Mouse (Mus musculus) liver, postnatal 0 days (tissue): ENCODE data around the gene Klhl36. TPM values are rescaled to one million over a fixed set of nuclear protein-coding genes. Genes with fewer than 3 reads are reported as not detected.

ENCODE experiments used
- ATAC-seq: fragments of 200-750 bp; cut with Nextera tagmentation; 2 replicates; pipeline ENCODE4 v1.8.0; 2017; ENCODE audit warnings: mild to moderate bottlenecking, moderate library complexity
- DNase-seq: peaks from one replicate; pipeline ENCODE4 v3.0.0-alpha.2; 2016
- H3K27ac ChIP-seq: fragments of 300-500 bp; sonication (generic); 2 replicates; pipeline ENCODE4 v1.5.1; 2014; ENCODE audit warnings: antibody characterized with exemption, moderate library complexity, mild to moderate bottlenecking, low read depth
- H3K27me3 ChIP-seq: fragments of 300-500 bp; sonication (generic); 2 replicates; pipeline ENCODE4 v1.6.1; 2014; ENCODE audit warnings: low read length, control low read depth, mixed read lengths; ENCODE audit not compliant: insufficient read depth
- H3K36me3 ChIP-seq: fragments of 300-500 bp; sonication (generic); replicated peaks from 2 replicates; pipeline ENCODE4 v1.6.1; 2014; ENCODE audit warnings: mild to moderate bottlenecking, control low read depth, low read length, moderate library complexity, mixed read lengths; ENCODE audit not compliant: insufficient read depth
- H3K4me1 ChIP-seq: fragments of 300-500 bp; sonication (generic); 2 replicates; pipeline ENCODE4 v1.6.1; 2014; ENCODE audit warnings: antibody characterized with exemption, mild to moderate bottlenecking, control low read depth; ENCODE audit not compliant: insufficient read depth
- H3K4me2 ChIP-seq: fragments of 300-500 bp; sonication (generic); 2 replicates; pipeline ENCODE4 v1.6.1; 2014; ENCODE audit warnings: low read depth, mild to moderate bottlenecking, low read length, moderate library complexity, mixed read lengths
- H3K4me3 ChIP-seq: fragments of 300-500 bp; sonication (generic); 2 replicates; pipeline ENCODE4 v1.5.1; 2014; ENCODE audit warnings: low read depth, low read length
- H3K9ac ChIP-seq: fragments of 300-500 bp; sonication (generic); replicated peaks from 2 replicates; pipeline ENCODE4 v1.6.1; 2014; ENCODE audit warnings: mild to moderate bottlenecking, moderate library complexity
- H3K9me3 ChIP-seq: fragments of 300-500 bp; sonication (generic); 2 replicates; pipeline ENCODE4 v1.6.1; 2016; ENCODE audit warnings: mild to moderate bottlenecking, control low read depth, low read length, mixed read lengths
- CTCF ChIP-seq: sonication (generic); IDR thresholded peaks from 2 replicates; pipeline ENCODE4 v1.5.1; 2016; ENCODE audit warnings: antibody characterized with exemption, low read depth
- EP300 ChIP-seq: IDR thresholded peaks from 2 replicates; pipeline ENCODE4 v1.6.1; 2016; ENCODE audit warnings: antibody characterized with exemption, low read depth, mild to moderate bottlenecking
- WGBS: fragments of 180-500 bp; shearing (Covaris S2); extraction: QIAGEN DNeasy Blood & Tissue Kit; methylation state at CpG from one replicate; pipeline ENCODE4 v1.1.7; 2014; ENCODE audit not compliant: insufficient replicate concordance; 5-methylcytosine and 5-hydroxymethylcytosine counted together
- polyA plus RNA-seq: library from polyadenylated mRNA; unstranded; fragments of >200 nt; fragmentation: Nextera tagmentation; extraction: Ambion mirVana; gene quantifications from 2 replicates; pipeline ENCODE4 v1.2.1, GENCODE M21; 2015

The Klhl36 gene
- polyA plus RNA-seq, 1 experiment from 2014 or later: 4.9 TPM

GRCm38 (mm10) chr8:119917415-119917814, 55.3 kb downstream of the Klhl36 start:
- peak overlapping the region; percentile 36 for H3K9ac ChIP-seq
- H3K4me1 ChIP-seq: peaks cover 72% of the 10 kb centered on the region
- no peak for TF ChIP-seq EP300
- no peak for TF ChIP-seq CTCF
- 62% methylated on average over 3 of the region's 3 CpGs for WGBS
- H3K36me3 ChIP-seq: no peaks in the 10 kb centered on the region; the same call in 1 of the 2 replicates
- peak overlapping the region; percentile 64 for H3K4me2 ChIP-seq
- DNase-seq (no peak), ATAC-seq (no peak)
- no peaks in the 10 kb centered on the region for H3K9me3 ChIP-seq
- peak overlapping the region; percentile 85 for H3K27ac ChIP-seq
- no peaks in the 10 kb centered on the region for H3K27me3 ChIP-seq
- peak overlapping the region; percentile 35; the same call in 1 of the 2 replicates for H3K4me3 ChIP-seq

GRCm38 (mm10) chr8:119918155-119918567, 56.1 kb downstream of the Klhl36 start:
- WGBS: 28% methylated on average over 1 of the region's 1 CpGs
- peak overlapping the region; percentile 35 for H3K4me3 ChIP-seq
- peak overlapping the region; percentile 64 for H3K4me2 ChIP-seq
- no peaks in the 10 kb centered on the region for H3K9me3 ChIP-seq
- no peaks in the 10 kb centered on the region for H3K27me3 ChIP-seq
- TF ChIP-seq EP300 (peak; percentile 89), CTCF (no peak)
- H3K4me1 ChIP-seq: peaks cover 67% of the 10 kb centered on the region
- ATAC-seq (peak; percentile 85), DNase-seq (peak; percentile 43)
- no peaks in the 10 kb centered on the region; the same call in 1 of the 2 replicates for H3K36me3 ChIP-seq
- H3K9ac ChIP-seq: peak overlapping the region; percentile 36
- H3K27ac ChIP-seq: peak overlapping the region; percentile 85

- no peak for DNase-seq
- no peaks in the 10 kb centered on the region for H3K9me3 ChIP-seq
- no peak for ATAC-seq
- TF ChIP-seq EP300 (no peak), CTCF (no peak)
- H3K4me2 ChIP-seq: no peak overlapping the region
- no peaks in the 10 kb centered on the region for H3K27me3 ChIP-seq
- peaks cover 28% of the 10 kb centered on the region for H3K4me1 ChIP-seq
- H3K9ac ChIP-seq: no peak overlapping the region
- no peak overlapping the region for H3K4me3 ChIP-seq
- H3K27ac ChIP-seq: no peak overlapping the region
- H3K36me3 ChIP-seq: no peaks in the 10 kb centered on the region; the same call in 1 of the 2 replicates
- WGBS: 80% methylated on average over 5 of the region's 5 CpGs
Observed at GRCm38 (mm10) chr8:119923259-119923658, 61.2 kb downstream of the Klhl36 start.

- Histone ChIP-seq H3K4me3 (no peak overlapping the region), H3K9ac (no peak overlapping the region), H3K4me2 (no peak overlapping the region), H3K9me3 (no peaks in the 10 kb centered on the region), H3K36me3 (no peaks in the 10 kb centered on the region), H3K27ac (no peak overlapping the region), H3K27me3 (no peaks in the 10 kb centered on the region), H3K4me1 (peaks cover 23% of the 10 kb centered on the region)
- WGBS: 90% methylated on average over 4 of the region's 4 CpGs
- ATAC-seq (no peak), DNase-seq (no peak)
- TF ChIP-seq EP300 (no peak), CTCF (no peak)
Observed at GRCm38 (mm10) chr8:119925428-119925827, 63.4 kb downstream of the Klhl36 start.

GRCm38 (mm10) chr8:119926474-119926873, 64.4 kb downstream of the Klhl36 start:
- no peaks in the 10 kb centered on the region for H3K36me3 ChIP-seq
- TF ChIP-seq EP300 (no peak), CTCF (peak; percentile 74)
- peak; percentile 32; the same call in 1 of the 2 replicates for ATAC-seq
- no peak overlapping the region for H3K27ac ChIP-seq
- DNase-seq: no peak
- H3K9ac ChIP-seq: no peak overlapping the region
- no peaks in the 10 kb centered on the region for H3K9me3 ChIP-seq
- H3K4me3 ChIP-seq: no peak overlapping the region
- H3K27me3 ChIP-seq: no peaks in the 10 kb centered on the region
- H3K4me2 ChIP-seq: no peak overlapping the region
- H3K4me1 ChIP-seq: peaks cover 18% of the 10 kb centered on the region
- 52% methylated on average over 2 of the region's 2 CpGs for WGBS

Other genes starting within 250 kb of the Klhl36 start
- gene Adad2, start 249.5 kb upstream of the Klhl36 start, polyA plus RNA-seq: not detected in 2 replicates
- gene Kcng4, start 226.6 kb upstream of the Klhl36 start, polyA plus RNA-seq: not detected in 2 replicates
- 6.0 and 7.2 TPM in 2 replicates for gene Wfdc1, start 195.9 kb upstream of the Klhl36 start, polyA plus RNA-seq
- gene Atp2c2, start 162.3 kb upstream of the Klhl36 start, polyA plus RNA-seq: 0.05 and 0.14 TPM in 2 replicates
- gene Tldc1, start 83.8 kb upstream of the Klhl36 start, polyA plus RNA-seq: 4.3 and 4.6 TPM in 2 replicates
- 28.5 and 28.8 TPM in 2 replicates for gene Cotl1, start 21.7 kb upstream of the Klhl36 start, polyA plus RNA-seq
- gene Usp10, start 48.1 kb downstream of the Klhl36 start, polyA plus RNA-seq: 44.1 and 46.5 TPM in 2 replicates
- not detected in 2 replicates for gene Gm20388, start 48.6 kb downstream of the Klhl36 start, polyA plus RNA-seq
- gene Crispld2, start 130.2 kb downstream of the Klhl36 start, polyA plus RNA-seq: 2.1 and 2.5 TPM in 2 replicates
- gene Zdhhc7, start 239.2 kb downstream of the Klhl36 start, polyA plus RNA-seq: 9.9 and 10.8 TPM in 2 replicates